Mouse (Mus musculus) C2C12 (cell line): ENCODE data around the gene Col9a1.

Experiments
- CEBPB ChIP-seq: IDR thresholded peaks from one replicate; pipeline ENCODE4 v1.6.1; 2011; ENCODE audit warnings: low read depth, mild to moderate bottlenecking, control low read depth, moderate library complexity
- CTCF ChIP-seq: IDR thresholded peaks from one replicate; pipeline ENCODE4 v1.5.1; 2011; ENCODE audit not compliant: control insufficient read depth, insufficient read depth, insufficient read length
- FOSL1 ChIP-seq: IDR thresholded peaks from one replicate; pipeline ENCODE4 v1.8.0; 2011; ENCODE audit warnings: mild to moderate bottlenecking, low read length; ENCODE audit not compliant: poor library complexity, insufficient read depth, severe bottlenecking
- MAX ChIP-seq: IDR thresholded peaks from one replicate; pipeline ENCODE4 v1.6.1; 2011; ENCODE audit warnings: mild to moderate bottlenecking, control low read depth
- MYOD1 ChIP-seq: IDR thresholded peaks from one replicate; pipeline ENCODE4 v1.6.1; 2011; ENCODE audit warnings: low read depth; ENCODE audit not compliant: control insufficient read depth, insufficient read length
- MYOG ChIP-seq: IDR thresholded peaks from one replicate; pipeline ENCODE4 v1.6.1; 2011; ENCODE audit not compliant: control insufficient read depth, insufficient read length; ENCODE audit errors: extremely low read depth
- USF1 ChIP-seq: IDR thresholded peaks from one replicate; pipeline ENCODE4 v1.6.1; 2011; ENCODE audit warnings: low read depth, mild to moderate bottlenecking, control low read depth, moderate library complexity

- TF ChIP-seq CTCF, result no peak
- TF ChIP-seq USF1, result no peak
- no peak for TF ChIP-seq MYOD1
- no peak for TF ChIP-seq CEBPB
- TF ChIP-seq MAX, result no peak
- TF ChIP-seq MYOG, result no peak
- TF ChIP-seq FOSL1, result no peak
These were observed 45.7 kb downstream of the Col9a1 start for GRCm38 (mm10) chr1:24222981-24223612.
